Mouse (Mus musculus) forebrain, embryonic 14.5 days (tissue): ENCODE measurements around the gene Zfp97. TPM values are rescaled to one million over a fixed set of nuclear protein-coding genes. Genes with fewer than 3 reads are reported as not detected.
"Not testable (repeated sequence)": the region's sequence is repeated elsewhere in the genome, so short reads cannot be mapped to it uniquely, and the experiment has no call there.

Source experiments
- ATAC-seq: fragments of 200-750 bp; cut with Nextera tagmentation; 2 replicates; pipeline ENCODE4 v1.8.0; 2017; ENCODE audit warnings: mild to moderate bottlenecking, moderate library complexity
- DNase-seq: peaks from one replicate; pipeline ENCODE4 v3.0.0-alpha.2; 2015; ENCODE audit warnings: low spot score
- H3K27ac ChIP-seq: fragments of 300-500 bp; sonication (generic); 2 replicates; pipeline ENCODE4 v1.5.1; 2014; ENCODE audit warnings: low read depth, mild to moderate bottlenecking, control low read depth, low read length, moderate library complexity
- H3K27me3 ChIP-seq: fragments of 300-500 bp; sonication (generic); replicated peaks from 2 replicates; pipeline ENCODE4 v1.6.1; 2014; ENCODE audit warnings: low read length, control low read depth, mixed read lengths; ENCODE audit not compliant: control insufficient read depth, insufficient read depth
- H3K36me3 ChIP-seq: fragments of 300-500 bp; sonication (generic); 2 replicates; pipeline ENCODE4 v1.6.1; 2014; ENCODE audit warnings: low read length, control low read depth; ENCODE audit not compliant: control insufficient read depth, insufficient read depth
- H3K4me1 ChIP-seq: fragments of 300-500 bp; sonication (generic); 2 replicates; pipeline ENCODE4 v1.6.1; 2014; ENCODE audit warnings: antibody characterized with exemption, low read length, control low read depth; ENCODE audit not compliant: control insufficient read depth, insufficient read depth
- H3K4me2 ChIP-seq: fragments of 300-500 bp; sonication (generic); 2 replicates; pipeline ENCODE4 v1.6.1; 2014; ENCODE audit warnings: mild to moderate bottlenecking, control low read depth, low read length
- H3K4me3 ChIP-seq: fragments of 300-500 bp; sonication (generic); 2 replicates; pipeline ENCODE4 v1.5.1; 2014; ENCODE audit warnings: low read depth, low read length, control low read depth
- H3K9ac ChIP-seq: fragments of 300-500 bp; sonication (generic); 2 replicates; pipeline ENCODE4 v1.6.1; 2014; ENCODE audit warnings: mild to moderate bottlenecking, low read length, control low read depth, moderate library complexity
- H3K9me3 ChIP-seq: fragments of 300-500 bp; sonication (generic); replicated peaks from 2 replicates; pipeline ENCODE4 v1.6.1; 2016; ENCODE audit warnings: low read length, control low read depth, mixed read lengths; ENCODE audit not compliant: control insufficient read depth
- WGBS: fragments of 180-500 bp; shearing (Covaris S2); extraction: QIAGEN DNeasy Blood & Tissue Kit; methylation state at CpG from one replicate; pipeline ENCODE4 v1.1.7; 2014; 5-methylcytosine and 5-hydroxymethylcytosine counted together
- polyA plus RNA-seq: library from polyadenylated mRNA; unstranded; fragments of >200 nt; fragmentation: Nextera tagmentation; extraction: Ambion mirVana; gene quantifications from 2 replicates; pipeline ENCODE4 v1.2.1, GENCODE M21; 2014

Gene Zfp97
- polyA plus RNA-seq = 4.4 and 5.9 TPM in 2 replicates

DNA sequence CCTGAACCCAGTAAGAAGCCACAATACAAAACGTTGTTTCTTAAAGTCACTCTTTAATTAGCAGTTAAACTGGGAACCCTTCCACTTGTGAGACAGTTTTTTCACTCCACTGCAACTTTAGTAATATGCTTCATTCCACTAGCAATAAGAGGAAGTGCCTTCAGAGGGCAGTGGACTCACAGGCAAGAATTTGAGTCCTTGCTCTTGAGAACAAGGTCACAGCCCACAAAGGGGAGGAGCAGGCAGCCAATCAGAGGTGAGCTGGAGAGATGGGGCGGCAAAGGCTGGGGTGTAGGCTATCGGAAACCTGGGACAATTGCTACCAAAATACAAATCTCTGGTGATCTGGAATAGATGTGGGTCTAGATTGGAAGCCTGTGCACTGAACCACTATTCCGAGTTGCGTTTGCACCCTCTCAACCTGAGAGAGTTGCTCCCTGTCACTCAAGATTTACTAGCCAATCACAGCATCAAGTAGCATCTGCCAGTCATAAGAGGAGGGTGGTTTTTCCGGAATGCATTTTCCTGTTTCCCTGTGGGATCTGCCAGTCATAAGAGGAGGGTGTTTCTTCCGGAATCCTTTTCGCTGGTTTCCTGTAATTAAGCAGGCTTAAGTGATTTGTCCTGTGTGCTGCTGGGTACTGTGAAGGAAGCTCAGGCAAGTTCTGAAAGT lies at the start of gene Zfp97:
Zfp97 (plus strand) TSS at position 586 of the 673 bp plus-strand sequence.
- H3K27me3 ChIP-seq, DNase-seq, H3K27ac ChIP-seq, H3K4me1 ChIP-seq, H3K9me3 ChIP-seq, H3K4me3 ChIP-seq, H3K9ac ChIP-seq, H3K36me3 ChIP-seq, H3K4me2 ChIP-seq: not testable (repeated sequence)
- peak; percentile 99 for ATAC-seq
- WGBS = no CpG with 5 or more reads among the region's 8 CpGs

DNA sequence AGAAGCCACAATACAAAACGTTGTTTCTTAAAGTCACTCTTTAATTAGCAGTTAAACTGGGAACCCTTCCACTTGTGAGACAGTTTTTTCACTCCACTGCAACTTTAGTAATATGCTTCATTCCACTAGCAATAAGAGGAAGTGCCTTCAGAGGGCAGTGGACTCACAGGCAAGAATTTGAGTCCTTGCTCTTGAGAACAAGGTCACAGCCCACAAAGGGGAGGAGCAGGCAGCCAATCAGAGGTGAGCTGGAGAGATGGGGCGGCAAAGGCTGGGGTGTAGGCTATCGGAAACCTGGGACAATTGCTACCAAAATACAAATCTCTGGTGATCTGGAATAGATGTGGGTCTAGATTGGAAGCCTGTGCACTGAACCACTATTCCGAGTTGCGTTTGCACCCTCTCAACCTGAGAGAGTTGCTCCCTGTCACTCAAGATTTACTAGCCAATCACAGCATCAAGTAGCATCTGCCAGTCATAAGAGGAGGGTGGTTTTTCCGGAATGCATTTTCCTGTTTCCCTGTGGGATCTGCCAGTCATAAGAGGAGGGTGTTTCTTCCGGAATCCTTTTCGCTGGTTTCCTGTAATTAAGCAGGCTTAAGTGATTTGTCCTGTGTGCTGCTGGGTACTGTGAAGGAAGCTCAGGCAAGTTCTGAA lies 57.7 kb downstream of the Zfp97 start:
- H3K4me3 ChIP-seq, H3K9me3 ChIP-seq, H3K27ac ChIP-seq, H3K27me3 ChIP-seq, H3K9ac ChIP-seq, H3K4me2 ChIP-seq, DNase-seq, H3K36me3 ChIP-seq, H3K4me1 ChIP-seq: not testable (repeated sequence)
- WGBS = no CpG with 5 or more reads among the region's 8 CpGs
- ATAC-seq = peak; percentile 100

DNA sequence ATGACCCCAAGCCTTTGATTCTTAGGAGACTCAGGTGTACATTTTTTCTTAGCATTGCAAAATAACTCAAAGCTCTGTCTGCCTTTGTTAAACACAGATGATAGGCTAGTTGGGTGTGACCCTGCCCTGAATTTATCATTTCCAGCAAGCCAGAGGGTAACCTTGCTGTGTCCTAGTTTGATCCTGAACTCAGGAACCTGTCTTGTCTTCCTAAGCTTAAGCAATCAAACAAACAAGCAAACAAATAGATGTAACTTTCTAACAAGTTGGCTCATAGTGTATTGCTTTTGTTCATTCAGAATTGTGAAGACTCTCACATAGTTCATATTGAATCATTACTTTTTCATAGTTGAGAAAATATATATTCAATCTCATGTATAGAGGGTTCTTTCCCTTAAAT lies 73.5 kb downstream of the Zfp97 start:
- DNase-seq, H3K27ac ChIP-seq, H3K9ac ChIP-seq, H3K4me3 ChIP-seq, H3K36me3 ChIP-seq, ATAC-seq, H3K4me1 ChIP-seq, H3K4me2 ChIP-seq, H3K27me3 ChIP-seq: not testable (repeated sequence)
- H3K9me3 ChIP-seq = peaks cover 20% of the 10 kb centered on the region

DNA sequence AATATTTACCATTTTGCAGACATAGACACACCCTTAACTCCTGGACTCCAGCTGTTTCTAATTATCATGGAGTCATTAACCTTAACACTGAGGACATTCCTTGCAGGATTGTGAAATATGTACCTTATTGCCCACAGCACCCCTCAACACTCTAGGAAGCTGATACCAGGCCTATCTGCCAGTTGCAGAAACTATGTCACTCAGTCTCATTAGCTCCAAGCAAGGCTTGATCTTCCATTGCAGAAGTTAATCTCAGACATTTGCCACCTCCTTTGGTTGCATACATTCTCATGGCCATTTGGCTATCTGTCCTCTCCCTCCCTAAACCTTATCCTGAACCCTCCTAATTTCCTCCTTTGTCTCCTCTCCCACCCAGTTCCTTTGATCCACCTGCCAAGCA lies 74.0 kb downstream of the Zfp97 start:
- Histone ChIP-seq H3K4me3 (no peak overlapping the region), H3K27ac (no peak overlapping the region), H3K9ac (no peak overlapping the region), H3K4me1 (no peaks in the 10 kb centered on the region), H3K27me3 (no peaks in the 10 kb centered on the region), H3K4me2 (no peak overlapping the region), H3K9me3 (peaks cover 22% of the 10 kb centered on the region), H3K36me3 (no peaks in the 10 kb centered on the region)
- ATAC-seq = no peak
- DNase-seq = no peak

DNA sequence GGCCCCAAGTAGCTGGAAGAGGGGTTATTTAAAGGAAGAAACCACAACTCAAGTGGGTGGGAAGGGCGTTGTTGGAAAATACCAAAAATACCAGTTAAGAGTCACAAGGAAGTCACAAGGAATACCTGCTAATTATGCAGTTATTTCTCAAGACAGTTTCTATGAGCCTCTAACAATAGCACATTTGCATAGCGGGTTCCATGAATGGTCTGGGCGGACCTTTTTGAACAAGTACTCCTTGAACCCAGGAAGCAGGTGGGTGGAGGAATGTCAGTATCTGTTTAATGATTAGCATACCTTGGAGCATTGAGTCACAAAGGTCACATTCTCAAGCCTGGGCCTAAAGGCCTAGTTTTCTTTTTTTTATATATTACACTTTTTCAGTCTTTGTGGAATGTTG lies 74.9 kb downstream of the Zfp97 start:
- H3K4me2 ChIP-seq, H3K36me3 ChIP-seq: not testable (repeated sequence)

More for the DNA sequence above, 74.9 kb downstream of the Zfp97 start:
- H3K9ac ChIP-seq, H3K27ac ChIP-seq, ATAC-seq, DNase-seq, H3K4me3 ChIP-seq, H3K4me1 ChIP-seq, H3K27me3 ChIP-seq: not testable (repeated sequence)
- WGBS = 93% methylated on average over 3 of the region's 3 CpGs
- peaks cover 27% of the 10 kb centered on the region for H3K9me3 ChIP-seq

Other genes with a start within 250 kb of the Zfp97 start
- gene Zfp960, start 57.3 kb upstream of the Zfp97 start, polyA plus RNA-seq = 4.2 and 4.9 TPM in 2 replicates